Mouse (Mus musculus): ENCODE results near the gene Isy1.

DNA sequence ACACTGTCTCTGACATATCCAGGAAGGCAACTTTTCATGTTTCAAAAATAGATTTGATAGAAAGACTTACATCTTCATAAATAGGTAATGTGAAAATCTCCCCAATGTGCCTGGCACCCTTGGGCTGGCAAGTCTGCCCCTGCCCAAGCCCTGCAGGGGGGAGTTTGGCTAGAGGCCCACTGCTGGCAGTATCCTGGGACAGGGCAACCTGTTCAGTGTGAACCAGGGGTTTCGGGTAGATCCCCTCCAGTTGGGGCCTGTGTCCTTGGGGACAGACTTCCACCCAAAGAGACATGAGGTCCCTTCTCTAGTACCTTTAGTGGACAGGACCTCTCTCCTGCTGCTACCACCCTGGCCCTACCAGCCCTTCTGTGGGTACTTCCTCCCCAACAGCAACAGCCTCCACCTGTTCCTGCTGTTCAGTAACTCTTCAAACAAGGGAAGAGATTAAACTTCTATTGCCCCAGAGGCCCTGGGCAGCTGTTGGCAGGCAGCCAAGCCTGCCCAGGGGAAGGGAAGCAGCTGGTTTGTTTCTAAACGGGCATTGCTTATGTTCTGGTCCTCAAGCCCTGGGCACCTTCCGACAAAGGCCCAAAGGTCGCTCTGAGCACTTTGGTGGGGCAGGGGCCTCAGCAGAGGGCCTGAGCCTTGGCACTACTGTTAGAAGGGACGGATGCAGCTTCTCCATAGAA, 49.6 kb downstream of the Isy1 start:
- TF ChIP-seq CTCF (IDR thresholded peaks at IDR 0.05; ENCODE audit: borderline replicate concordance, insufficient read depth, low read depth, low read length) (no peak), POLR2A (IDR thresholded peaks at IDR 0.05; ENCODE audit: borderline replicate concordance, insufficient read depth, low read length) (no peak)
